ENCODE assay signal across 11 mouse cellular contexts in the genomic region with DNA sequence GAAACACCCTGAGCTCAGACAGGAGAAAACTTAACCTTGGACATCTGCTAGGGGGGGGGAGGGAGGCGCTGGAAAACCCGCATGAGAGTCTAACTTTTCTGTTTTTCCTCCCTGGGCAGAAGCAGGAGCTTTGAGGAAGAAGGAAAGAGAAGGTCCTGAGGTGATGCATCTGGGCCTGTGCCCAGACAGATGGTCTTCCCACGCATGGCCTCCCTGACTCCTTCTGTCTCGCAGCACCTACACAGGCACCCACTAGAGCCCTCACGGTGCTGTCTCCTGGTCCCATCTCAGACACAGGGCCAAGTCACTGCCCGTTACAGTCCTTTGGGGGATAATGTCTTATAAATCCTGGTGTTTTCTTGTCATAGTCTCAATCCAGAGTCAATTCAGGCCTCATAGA. TPM values are rescaled to one million over a fixed set of nuclear protein-coding genes. Genes with fewer than 3 reads are reported as not detected.
A peak's percentile ranks its signal among the peaks of the same experiment; 100 is the strongest.
DNase-seq lines count a peak whose midpoint lies in the region; ATAC-seq and TF ChIP-seq lines count a peak whose summit lies in the region.
"Had no signal": no experiment of that assay in that cellular context is flagged by ENCODE, and none has a peak within 500 bp of the region (broad histone marks: within the 10 kb centered on the region; RNA-seq: fewer than 3 reads in every experiment).

No protein-coding gene starts in this region.

- WGBS in hindbrain, embryonic 15.5 days = 59% methylated on average over 6 of the region's 6 CpGs
- 60% methylated on average over 6 of the region's 6 CpGs for WGBS in neural tube, embryonic 14.5 days

- H3K9ac ChIP-seq in hindbrain, embryonic 15.5 days = no peak overlapping the region
- no peak overlapping the region for H3K9ac ChIP-seq in neural tube, embryonic 14.5 days (replicated peaks; ENCODE audit: low read depth, low read length)

- no peak for TF ChIP-seq CTCF in layer of hippocampus, adult 2 months (conservative IDR thresholded peaks at IDR 0.05)

- peak; percentile 1 for DNase-seq in adrenal gland, adult 8-10 months
- no peak for DNase-seq in adrenal gland, postnatal 4 days (ENCODE audit: low spot score in 2 of 2)
- no peak for DNase-seq in layer of hippocampus, adult 2 months (ENCODE audit: low spot score in 2 of 2)
- no peak for DNase-seq in layer of hippocampus, adult 11-12 months (ENCODE audit: low spot score)
- no peak for DNase-seq in c-Kit-positive CD71-positive TER-119-positive erythroid progenitor cells, embryonic 14.5 days (ENCODE audit: low spot score)
- DNase-seq in spleen, adult 12 weeks (ENCODE audit: low spot score) = no peak
- DNase-seq: kidney, adult 11 months had no signal

- H3K4me1 ChIP-seq in hindbrain, embryonic 15.5 days (replicated peaks) = peaks cover 80% of the 10 kb centered on the region
- peaks cover 54% of the 10 kb centered on the region for H3K4me1 ChIP-seq in neural tube, embryonic 14.5 days (ENCODE audit: control insufficient read depth, insufficient read depth, low read length)

- no peaks in the 10 kb centered on the region for H3K27me3 ChIP-seq in hindbrain, embryonic 15.5 days
- H3K27me3 ChIP-seq in neural tube, embryonic 14.5 days (ENCODE audit: control insufficient read depth, insufficient read depth, low read length) = no peaks in the 10 kb centered on the region

- no peak for ATAC-seq in hindbrain, embryonic 15.5 days (ENCODE audit: low FRiP score, low read depth)
- no peak for ATAC-seq in neural tube, embryonic 14.5 days (ENCODE audit: low read depth)

- H3K9me3 ChIP-seq in hindbrain, embryonic 15.5 days = no peaks in the 10 kb centered on the region
- H3K9me3 ChIP-seq in neural tube, embryonic 14.5 days (ENCODE audit: control insufficient read depth, low read length) = no peaks in the 10 kb centered on the region
- H3K9me3 ChIP-seq: megakaryocyte, embryonic 14.5 days had no signal

- H3K4me3 ChIP-seq in layer of hippocampus, adult 2 months = no peak overlapping the region
- H3K4me3 ChIP-seq in hindbrain, embryonic 15.5 days = no peak overlapping the region
- no peak overlapping the region for H3K4me3 ChIP-seq in neural tube, embryonic 14.5 days (ENCODE audit: low read depth, low read length)

- no peak overlapping the region for H3K4me2 ChIP-seq in hindbrain, embryonic 15.5 days
- H3K4me2 ChIP-seq in neural tube, embryonic 14.5 days (ENCODE audit: low read depth, low read length) = no peak overlapping the region

- H3K36me3 ChIP-seq in hindbrain, embryonic 15.5 days = no peaks in the 10 kb centered on the region
- H3K36me3 ChIP-seq in neural tube, embryonic 14.5 days (ENCODE audit: control insufficient read depth, insufficient read depth, low read length) = no peaks in the 10 kb centered on the region

- H3K27ac ChIP-seq in layer of hippocampus, adult 2 months = peak overlapping the region; percentile 92
- peak overlapping the region; percentile 87 for H3K27ac ChIP-seq in hindbrain, embryonic 15.5 days (replicated peaks)
- peak overlapping the region; percentile 91 for H3K27ac ChIP-seq in neural tube, embryonic 14.5 days (ENCODE audit: low read depth, low read length)

RNA-seq across cellular contexts. Expression of a gene that starts 11.5 kb away (rescaled TPM):
- 10 to 100 TPM; 28.2 to 60.1 (median 36.1) TPM for total RNA-seq in adrenal gland, adult 8-10 months (2022)
- 10 to 100 TPM; 34.2 to 36.5 TPM for total RNA-seq in adrenal gland, postnatal 4 days (2021)
- total RNA-seq in layer of hippocampus, adult 2 months (2021) = 1 to 10 TPM; 7.9 to 8.2 TPM
- 6.4 and 6.6 TPM in 2 replicates for polyA plus RNA-seq in hindbrain, embryonic 15.5 days (2015; fragmentation: Nextera tagmentation; extraction: Ambion mirVana)
- 3.8 and 4.1 TPM in 2 replicates for polyA plus RNA-seq in neural tube, embryonic 14.5 days (2014; fragmentation: Nextera tagmentation; extraction: Ambion mirVana)
- total RNA-seq: common myeloid progenitor, adult 5-6 weeks had no signal
